Mouse (Mus musculus) intestine, embryonic 16.5 days (tissue): ENCODE data around the gene Ndufs7. TPM values are rescaled to one million over a fixed set of nuclear protein-coding genes. Genes with fewer than 3 reads are reported as not detected.

Experiments used
- ATAC-seq: fragments of 200-750 bp; cut with Nextera tagmentation; 2 replicates; pipeline ENCODE4 v1.8.0; 2017; ENCODE audit warnings: moderate TSS enrichment, moderate library complexity
- H3K27ac ChIP-seq: fragments of 300-500 bp; sonication (generic); 2 replicates; pipeline ENCODE4 v1.5.1; 2014; ENCODE audit warnings: mild to moderate bottlenecking, low read length
- H3K27me3 ChIP-seq: fragments of 300-500 bp; sonication (generic); replicated peaks from 2 replicates; pipeline ENCODE4 v1.6.1; 2014; ENCODE audit warnings: low read length, control low read depth, mixed read lengths; ENCODE audit not compliant: control insufficient read depth, insufficient read depth
- H3K36me3 ChIP-seq: fragments of 300-500 bp; sonication (generic); 2 replicates; pipeline ENCODE4 v1.6.1; 2014; ENCODE audit warnings: low read length, control low read depth; ENCODE audit not compliant: control insufficient read depth, insufficient read depth
- H3K4me1 ChIP-seq: fragments of 300-500 bp; sonication (generic); 2 replicates; pipeline ENCODE4 v1.6.1; 2014; ENCODE audit warnings: low read length, control low read depth, mixed read lengths; ENCODE audit not compliant: control insufficient read depth, insufficient read depth
- H3K4me2 ChIP-seq: fragments of 300-500 bp; sonication (generic); 2 replicates; pipeline ENCODE4 v1.6.1; 2014; ENCODE audit warnings: low read depth, low read length, control low read depth
- H3K4me3 ChIP-seq: fragments of 300-500 bp; sonication (generic); 2 replicates; pipeline ENCODE4 v1.5.1; 2014; ENCODE audit warnings: mild to moderate bottlenecking, low read length
- H3K9ac ChIP-seq: fragments of 300-500 bp; sonication (generic); 2 replicates; pipeline ENCODE4 v1.6.1; 2014; ENCODE audit warnings: low read depth, low read length
- H3K9me3 ChIP-seq: fragments of 300-500 bp; sonication (generic); 2 replicates; pipeline ENCODE4 v1.6.1; 2016; ENCODE audit warnings: low read length, control low read depth; ENCODE audit not compliant: control insufficient read depth
- WGBS: fragments of 180-500 bp; shearing (Covaris S2); extraction: QIAGEN DNeasy Blood & Tissue Kit; methylation state at CpG from one replicate; pipeline ENCODE4 v1.1.7; 2014; 5-methylcytosine and 5-hydroxymethylcytosine counted together
- polyA plus RNA-seq: library from polyadenylated mRNA; unstranded; fragments of >200 nt; fragmentation: Nextera tagmentation; extraction: Ambion mirVana; gene quantifications from 2 replicates; pipeline ENCODE4 v1.2.1, GENCODE M21; 2015

The Ndufs7 gene
- polyA plus RNA-seq, 1 experiment from 2014 or later: 604 TPM

DNA sequence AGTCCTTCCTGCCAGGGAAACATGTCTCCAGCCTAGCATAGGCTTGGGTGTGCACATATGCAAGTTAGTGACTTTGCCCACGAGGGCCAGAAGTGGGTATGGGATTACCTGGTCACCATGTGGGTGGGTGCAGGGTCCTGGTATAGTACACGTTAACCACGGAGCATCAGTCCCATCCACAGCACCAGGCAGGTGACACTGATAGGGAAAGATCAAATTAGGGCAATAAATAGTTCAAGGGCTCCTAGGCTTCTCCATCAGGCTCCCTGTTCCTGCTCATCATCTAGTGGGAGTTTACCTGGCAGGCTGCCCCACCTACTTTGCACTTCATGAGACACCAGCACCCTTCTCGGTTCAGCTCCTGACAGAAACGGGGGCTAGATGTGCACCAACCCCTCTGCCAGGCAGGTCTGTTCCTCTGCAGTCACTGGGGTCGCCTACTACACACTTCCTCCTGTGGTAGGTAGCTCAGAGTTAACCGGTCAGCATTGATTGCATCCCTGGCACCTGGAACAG lies 45.9 kb downstream of the Ndufs7 start:
- 39% methylated on average over 7 of the region's 7 CpGs for WGBS
- Histone ChIP-seq H3K9me3 (no peaks in the 10 kb centered on the region), H3K27ac (peak overlapping the region; percentile 11; the same call in 1 of the 2 replicates), H3K4me2 (no peak overlapping the region), H3K27me3 (peaks cover 25% of the 10 kb centered on the region), H3K4me3 (no peak overlapping the region), H3K9ac (no peak overlapping the region), H3K36me3 (peaks cover 8% of the 10 kb centered on the region), H3K4me1 (peaks cover 23% of the 10 kb centered on the region)
- ATAC-seq: no peak

GRCm38 (mm10) chr10:80295618-80296425 lies 46.9 kb downstream of the Ndufs7 start, which contains the start of gene Apc2:
Gene Apc2, plus strand, starts transcription at chr10:80295977.
- Histone ChIP-seq H3K9me3 (no peaks in the 10 kb centered on the region), H3K27ac (peak within 1 kb of the TSS; percentile 11; the same call in 1 of the 2 replicates), H3K4me1 (peaks cover 23% of the 10 kb centered on the region), H3K4me3 (peak within 1 kb of the TSS; percentile 42), H3K36me3 (peaks cover 8% of the 10 kb centered on the region), H3K4me2 (peak within 1 kb of the TSS; percentile 60), H3K27me3 (peaks cover 34% of the 10 kb centered on the region), H3K9ac (peak within 1 kb of the TSS; percentile 64)
- 1% methylated on average over 26 of the region's 26 CpGs for WGBS
- peak; percentile 58 for ATAC-seq

GRCm38 (mm10) chr10:80296824-80297223 lies 47.9 kb downstream of the Ndufs7 start:
- H3K4me3 ChIP-seq: no peak overlapping the region

GRCm38 (mm10) chr10:80297526-80298133 lies 48.7 kb downstream of the Ndufs7 start:
- no peak overlapping the region for H3K4me3 ChIP-seq
- H3K4me2 ChIP-seq: no peak overlapping the region
- H3K9me3 ChIP-seq: no peaks in the 10 kb centered on the region
- peaks cover 22% of the 10 kb centered on the region for H3K4me1 ChIP-seq
- no peak for ATAC-seq
- no peak overlapping the region for H3K9ac ChIP-seq
- peaks cover 40% of the 10 kb centered on the region for H3K27me3 ChIP-seq
- peaks cover 8% of the 10 kb centered on the region for H3K36me3 ChIP-seq
- no peak overlapping the region for H3K27ac ChIP-seq
- WGBS: 63% methylated on average over 8 of the region's 8 CpGs

More at GRCm38 (mm10) chr10:80296824-80297223, 47.9 kb downstream of the Ndufs7 start:
- Histone ChIP-seq H3K9ac (no peak overlapping the region), H3K9me3 (no peaks in the 10 kb centered on the region), H3K27me3 (peaks cover 40% of the 10 kb centered on the region), H3K4me1 (peaks cover 21% of the 10 kb centered on the region), H3K27ac (no peak overlapping the region), H3K4me2 (no peak overlapping the region), H3K36me3 (peaks cover 8% of the 10 kb centered on the region)
- 85% methylated on average over 5 of the region's 5 CpGs for WGBS
- no peak for ATAC-seq

GRCm38 (mm10) chr10:80298571-80299281 lies 49.8 kb downstream of the Ndufs7 start:
- Histone ChIP-seq H3K9me3 (no peaks in the 10 kb centered on the region), H3K4me1 (peaks cover 17% of the 10 kb centered on the region), H3K27ac (no peak overlapping the region), H3K36me3 (peaks cover 8% of the 10 kb centered on the region), H3K9ac (peak overlapping the region; percentile 45; the same call in 1 of the 2 replicates), H3K4me2 (no peak overlapping the region), H3K27me3 (peaks cover 40% of the 10 kb centered on the region), H3K4me3 (peak overlapping the region; percentile 8; the same call in 1 of the 2 replicates)
- 5% methylated on average over 26 of the region's 26 CpGs for WGBS
- ATAC-seq: no peak

GRCm38 (mm10) chr10:80299301-80299700 lies 50.4 kb downstream of the Ndufs7 start:
- 12% methylated on average over 15 of the region's 15 CpGs for WGBS
- H3K4me3 ChIP-seq: peak overlapping the region; percentile 8; the same call in 1 of the 2 replicates
- ATAC-seq: no peak
- H3K9me3 ChIP-seq: no peaks in the 10 kb centered on the region
- H3K4me1 ChIP-seq: peaks cover 13% of the 10 kb centered on the region
- peaks cover 40% of the 10 kb centered on the region for H3K27me3 ChIP-seq
- H3K36me3 ChIP-seq: peaks cover 5% of the 10 kb centered on the region
- no peak overlapping the region for H3K4me2 ChIP-seq
- H3K9ac ChIP-seq: peak overlapping the region; percentile 45; the same call in 1 of the 2 replicates
- no peak overlapping the region for H3K27ac ChIP-seq

DNA sequence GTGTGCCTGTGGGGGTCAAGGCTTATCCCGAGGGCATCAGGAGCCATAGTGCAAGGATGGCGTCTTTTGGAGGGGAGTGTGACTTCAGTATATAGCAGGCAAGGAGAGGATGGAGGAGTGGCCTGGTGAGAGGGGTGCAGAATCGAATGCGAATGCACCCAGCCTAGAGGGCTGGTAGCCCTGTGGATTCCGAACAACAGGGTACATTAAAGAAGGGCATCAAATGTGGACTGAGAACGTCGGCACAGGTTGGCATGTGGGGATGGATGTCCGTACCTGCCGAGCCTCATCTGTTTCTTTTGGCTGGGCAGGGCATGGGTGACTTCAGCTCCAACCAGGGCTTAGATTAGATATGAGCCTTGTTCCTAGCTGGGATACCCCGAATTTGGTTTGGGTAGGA lies 50.9 kb downstream of the Ndufs7 start:
- peaks cover 2% of the 10 kb centered on the region; the same call in 1 of the 2 replicates for H3K36me3 ChIP-seq
- H3K9me3 ChIP-seq: no peaks in the 10 kb centered on the region
- H3K4me2 ChIP-seq: no peak overlapping the region
- no peak for ATAC-seq
- H3K27me3 ChIP-seq: peaks cover 46% of the 10 kb centered on the region
- H3K4me3 ChIP-seq: no peak overlapping the region
- H3K9ac ChIP-seq: no peak overlapping the region
- no peak overlapping the region for H3K27ac ChIP-seq
- H3K4me1 ChIP-seq: peaks cover 15% of the 10 kb centered on the region
- whole genome bisulfite sequencing: 52% methylated on average over 10 of the region's 10 CpGs

- WGBS: 34% methylated on average over 11 of the region's 11 CpGs
- Histone ChIP-seq H3K4me3 (no peak overlapping the region), H3K27me3 (peaks cover 53% of the 10 kb centered on the region), H3K27ac (no peak overlapping the region), H3K4me2 (no peak overlapping the region), H3K4me1 (peaks cover 11% of the 10 kb centered on the region), H3K9me3 (no peaks in the 10 kb centered on the region), H3K9ac (peak overlapping the region; percentile 22; the same call in 1 of the 2 replicates), H3K36me3 (no peaks in the 10 kb centered on the region)
- no peak for ATAC-seq
Measured at GRCm38 (mm10) chr10:80300672-80301181, 51.8 kb downstream of the Ndufs7 start.
